Mouse (Mus musculus) right cerebral cortex, postnatal 25 days (tissue): ENCODE data around the gene Olfr141.

Experiments used
- DNase-seq: peaks from one replicate; pipeline ENCODE4 v3.0.0; 2022

The Olfr141 gene

GRCm38 (mm10) chr2:86809918-86810317 is at the start of gene Olfr141:
TSS of gene Olfr141 (minus strand) at chr2:86810018.
- DNase-seq = no peak

GRCm38 (mm10) chr2:86851596-86851995 is 41.8 kb upstream of the Olfr141 start, which contains the start of gene Olfr1095:
TSS of gene Olfr1095 (minus strand) at chr2:86851696.
- no peak for DNase-seq

GRCm38 (mm10) chr2:86824363-86824762 is 14.5 kb upstream of the Olfr141 start, which contains the start of gene Olfr1094:
TSS of gene Olfr1094 (plus strand) at chr2:86824663.
- DNase-seq = no peak

- DNase-seq = no peak
Measured at GRCm38 (mm10) chr2:86782179-86782578, 27.6 kb downstream of the Olfr141 start, which contains the start of gene Olfr1093. TSS of gene Olfr1093 (plus strand) at chr2:86782479.

GRCm38 (mm10) chr2:86761050-86761449 is 48.8 kb downstream of the Olfr141 start:
- DNase-seq = no peak

- no peak for DNase-seq
Measured at GRCm38 (mm10) chr2:86758893-86759292, 50.9 kb downstream of the Olfr141 start, which contains the start of gene Olfr1090. TSS of gene Olfr1090 (minus strand) at chr2:86758993.
